Mouse (Mus musculus): ENCODE measurements around the gene Sv2b. TPM values are rescaled to one million over a fixed set of nuclear protein-coding genes. Genes with fewer than 3 reads are reported as not detected.

The Sv2b gene
- polyA plus RNA-seq, 1 experiment: 0.16 TPM

DNA sequence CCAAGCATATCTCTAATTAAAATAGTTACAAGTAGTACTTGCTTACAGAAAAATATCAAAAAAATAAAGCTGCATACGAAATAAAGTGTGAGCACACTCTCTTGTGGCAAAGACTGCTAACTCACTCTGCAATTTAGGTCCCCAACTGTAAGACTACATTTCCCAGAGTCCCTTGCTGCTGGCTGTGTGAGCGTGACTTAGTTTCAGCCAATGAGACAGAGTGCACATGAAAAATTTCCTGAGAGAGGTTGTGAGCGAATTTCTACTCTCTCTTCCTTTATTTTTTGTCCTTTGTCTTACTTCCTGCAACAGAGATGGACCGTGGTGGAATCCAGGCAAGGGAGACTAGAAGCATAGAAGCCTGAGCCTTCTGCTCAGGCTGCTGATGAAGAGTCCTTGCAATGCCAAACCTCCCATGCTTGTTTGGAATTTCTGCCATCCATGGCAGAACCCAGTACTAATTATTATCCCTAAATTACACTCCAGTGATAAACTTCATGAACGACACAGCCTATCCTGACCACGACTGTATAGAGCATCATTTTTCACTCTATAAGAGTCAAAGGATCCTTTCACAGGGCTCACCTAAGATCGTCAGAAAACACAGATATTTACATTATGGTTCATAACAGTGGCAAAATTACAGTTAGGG, 190.9 kb downstream of the Sv2b start:
- TF ChIP-seq POLR2A (IDR thresholded peaks at IDR 0.05; ENCODE audit: low read depth, low read length) (no peak), CTCF (IDR thresholded peaks at IDR 0.05; ENCODE audit: borderline replicate concordance, insufficient read depth, low read length) (no peak)
- H3K4me3 ChIP-seq (ENCODE audit: insufficient read depth, low read length): no peak overlapping the region; the same call in 1 of the 2 replicates
- H3K27ac ChIP-seq (ENCODE audit: insufficient read depth, low read length): no peak overlapping the region
- H3K4me1 ChIP-seq (ENCODE audit: control insufficient read depth, insufficient read depth, low read length): no peaks in the 10 kb centered on the region

- Histone ChIP-seq H3K4me3 (ENCODE audit: insufficient read depth, low read length) (no peak overlapping the region), H3K27ac (ENCODE audit: insufficient read depth, low read length) (no peak overlapping the region), H3K4me1 (ENCODE audit: control insufficient read depth, insufficient read depth, low read length) (no peaks in the 10 kb centered on the region)
- TF ChIP-seq CTCF (IDR thresholded peaks at IDR 0.05; ENCODE audit: borderline replicate concordance, insufficient read depth, low read length) (no peak), POLR2A (IDR thresholded peaks at IDR 0.05; ENCODE audit: low read depth, low read length) (no peak)
Measured at GRCm38 (mm10) chr7:75110689-75111088, 198.4 kb downstream of the Sv2b start.

GRCm38 (mm10) chr7:75107441-75107840, 201.6 kb downstream of the Sv2b start:
- TF ChIP-seq POLR2A (IDR thresholded peaks at IDR 0.05; ENCODE audit: low read depth, low read length): no peak
- no peak for TF ChIP-seq CTCF (IDR thresholded peaks at IDR 0.05; ENCODE audit: borderline replicate concordance, insufficient read depth, low read length)
- H3K4me3 ChIP-seq (ENCODE audit: insufficient read depth, low read length): no peak overlapping the region
- no peak overlapping the region for H3K27ac ChIP-seq (ENCODE audit: insufficient read depth, low read length)
- no peaks in the 10 kb centered on the region for H3K4me1 ChIP-seq (ENCODE audit: control insufficient read depth, insufficient read depth, low read length)

DNA sequence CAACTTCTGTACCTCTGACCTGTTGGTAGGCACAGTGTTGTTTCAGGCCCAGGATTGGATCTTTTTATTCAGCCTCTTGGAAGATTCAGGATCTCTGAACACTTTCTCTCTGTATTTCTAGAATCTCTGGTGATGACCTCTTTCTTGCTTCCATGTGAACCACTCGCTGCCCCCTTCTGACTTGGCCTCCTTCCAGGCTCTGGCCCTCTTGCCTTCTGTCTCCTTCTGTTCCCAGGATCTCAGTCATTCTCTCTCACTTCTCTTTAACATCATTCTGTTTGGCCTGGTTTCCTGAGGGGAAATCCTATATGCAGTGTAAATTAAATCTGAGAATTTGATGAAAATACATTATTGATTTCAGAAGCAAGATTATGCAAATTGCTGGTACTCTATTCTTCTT, 205.2 kb downstream of the Sv2b start:
- TF ChIP-seq CTCF (IDR thresholded peaks at IDR 0.05; ENCODE audit: borderline replicate concordance, insufficient read depth, low read length): no peak
- TF ChIP-seq POLR2A (IDR thresholded peaks at IDR 0.05; ENCODE audit: low read depth, low read length): no peak
- Histone ChIP-seq H3K4me1 (ENCODE audit: control insufficient read depth, insufficient read depth, low read length) (no peaks in the 10 kb centered on the region), H3K4me3 (ENCODE audit: insufficient read depth, low read length) (no peak overlapping the region), H3K27ac (ENCODE audit: insufficient read depth, low read length) (no peak overlapping the region)

DNA sequence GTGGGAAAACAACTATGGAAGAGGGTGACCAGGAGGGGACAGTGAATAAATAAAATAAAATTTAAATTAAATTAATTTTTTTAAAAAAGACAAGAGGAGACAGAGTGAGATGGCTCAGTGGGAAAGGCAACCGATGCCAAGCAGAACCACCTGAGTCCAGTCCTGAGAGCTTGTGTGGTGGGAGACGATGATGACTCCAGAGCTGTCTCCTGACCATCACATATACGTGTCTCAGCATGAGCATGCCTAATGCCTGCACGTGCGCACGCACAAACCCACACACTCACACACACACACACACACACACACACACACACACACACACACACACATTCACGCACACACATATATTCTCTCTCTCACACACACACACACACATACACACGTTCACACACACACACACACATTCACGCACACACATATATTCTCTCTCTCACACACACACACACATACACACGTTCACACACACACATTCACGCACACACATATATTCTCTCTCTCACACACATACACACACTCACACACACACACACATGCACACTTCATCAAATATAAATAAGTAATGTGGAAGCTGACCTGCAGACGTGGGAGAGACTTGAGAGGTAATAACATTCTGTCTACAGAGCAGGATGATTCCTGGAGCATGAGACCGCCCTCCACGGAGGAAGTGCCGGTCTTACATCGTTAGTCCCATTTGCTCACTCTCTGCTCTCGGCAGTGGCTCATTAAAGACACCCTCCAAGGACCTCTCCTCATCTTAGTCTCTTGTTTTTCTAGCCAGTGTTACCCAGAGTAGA, 206.3 kb downstream of the Sv2b start:
- Histone ChIP-seq H3K27ac (ENCODE audit: insufficient read depth, low read length) (no peak overlapping the region), H3K4me3 (ENCODE audit: insufficient read depth, low read length) (no peak overlapping the region), H3K4me1 (ENCODE audit: control insufficient read depth, insufficient read depth, low read length) (no peaks in the 10 kb centered on the region)
- TF ChIP-seq POLR2A (IDR thresholded peaks at IDR 0.05; ENCODE audit: low read depth, low read length) (no peak), CTCF (IDR thresholded peaks at IDR 0.05; ENCODE audit: borderline replicate concordance, insufficient read depth, low read length) (no peak)

GRCm38 (mm10) chr7:75085473-75085872, 223.6 kb downstream of the Sv2b start:
- TF ChIP-seq POLR2A (IDR thresholded peaks at IDR 0.05; ENCODE audit: low read depth, low read length) (no peak), CTCF (IDR thresholded peaks at IDR 0.05; ENCODE audit: borderline replicate concordance, insufficient read depth, low read length) (no peak)
- Histone ChIP-seq H3K4me1 (ENCODE audit: control insufficient read depth, insufficient read depth, low read length) (no peaks in the 10 kb centered on the region), H3K4me3 (ENCODE audit: insufficient read depth, low read length) (no peak overlapping the region), H3K27ac (ENCODE audit: insufficient read depth, low read length) (no peak overlapping the region)

DNA sequence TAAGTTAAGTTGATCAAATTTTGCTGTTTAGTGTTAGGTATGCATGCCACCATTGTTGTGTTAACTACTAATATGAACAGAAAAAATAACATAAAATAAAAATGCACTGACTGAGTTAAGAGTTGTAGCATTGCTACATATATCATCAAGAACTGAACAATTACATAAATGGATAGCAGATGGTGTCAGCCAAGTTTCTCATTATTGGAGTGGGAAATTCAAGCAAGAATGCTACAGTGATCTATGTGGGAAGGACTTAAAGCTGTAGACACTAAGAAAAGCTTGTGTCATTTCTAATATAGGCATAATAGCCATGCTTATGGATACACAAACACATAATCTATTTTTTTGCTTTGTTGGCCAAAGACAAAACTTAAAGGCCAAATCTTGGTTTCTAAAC, 228.9 kb downstream of the Sv2b start:
- H3K4me3 ChIP-seq (ENCODE audit: insufficient read depth, low read length): no peak overlapping the region
- TF ChIP-seq CTCF (IDR thresholded peaks at IDR 0.05; ENCODE audit: borderline replicate concordance, insufficient read depth, low read length) (no peak), POLR2A (IDR thresholded peaks at IDR 0.05; ENCODE audit: low read depth, low read length) (no peak)
- no peak overlapping the region for H3K27ac ChIP-seq (ENCODE audit: insufficient read depth, low read length)
- no peaks in the 10 kb centered on the region for H3K4me1 ChIP-seq (ENCODE audit: control insufficient read depth, insufficient read depth, low read length)

DNA sequence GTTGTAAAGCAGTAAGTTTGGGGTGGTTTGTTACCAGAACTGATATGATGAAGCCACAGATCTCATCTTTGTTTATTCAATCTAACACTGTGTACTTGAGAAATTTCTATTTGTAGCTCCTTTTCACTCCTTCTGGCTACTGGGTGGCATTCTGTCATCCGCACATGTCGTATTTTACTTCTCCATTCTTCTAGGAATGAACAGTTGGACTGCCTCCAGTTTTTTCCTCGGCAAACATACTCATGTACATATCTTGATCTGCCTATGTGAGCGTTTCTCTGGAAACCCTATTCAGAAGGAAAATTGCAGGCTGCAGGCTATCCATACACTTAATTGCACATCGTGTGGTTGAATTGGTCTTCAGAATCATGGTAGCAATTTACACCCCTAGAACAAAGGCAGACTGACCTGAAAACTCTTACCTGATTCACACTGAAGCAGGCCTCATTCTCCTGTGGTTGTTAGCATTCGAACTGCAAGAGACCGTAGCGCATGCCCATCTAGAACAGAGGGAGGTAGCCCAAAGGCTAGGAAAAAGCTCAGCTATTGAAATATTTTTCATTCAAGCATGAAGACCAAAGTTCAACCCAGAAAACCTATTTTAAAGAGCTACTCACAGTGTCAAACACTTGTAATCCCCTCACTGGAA, 231.4 kb downstream of the Sv2b start:
- TF ChIP-seq CTCF (IDR thresholded peaks at IDR 0.05; ENCODE audit: borderline replicate concordance, insufficient read depth, low read length) (no peak), POLR2A (IDR thresholded peaks at IDR 0.05; ENCODE audit: low read depth, low read length) (no peak)
- no peak overlapping the region for H3K4me3 ChIP-seq (ENCODE audit: insufficient read depth, low read length)
- H3K27ac ChIP-seq (ENCODE audit: insufficient read depth, low read length): no peak overlapping the region
- H3K4me1 ChIP-seq (ENCODE audit: control insufficient read depth, insufficient read depth, low read length): no peaks in the 10 kb centered on the region

Other genes starting within 250 kb of the Sv2b start
- gene Akap13, start 146.3 kb upstream of the Sv2b start, polyA plus RNA-seq (2011; ENCODE audit: insufficient read length, low read depth, missing spikeins): 48.3 and 51.8 TPM in 2 replicates

All from embryonic fibroblast, embryonic 13.5 days (primary cell).